Mouse (Mus musculus): ENCODE measurements around the gene Ank3.

GRCm38 (mm10) chr10:69654176-69654575 is 255.6 kb downstream of the Ank3 start:
- TF ChIP-seq CTCF (conservative IDR thresholded peaks at IDR 0.05; ENCODE audit: low read length) (no peak), POU5F1 (IDR thresholded peaks at IDR 0.05; ENCODE audit: borderline replicate concordance, low read length) (no peak), NANOG (IDR thresholded peaks at IDR 0.05; ENCODE audit: borderline replicate concordance, low read length) (no peak)

Data from E14TG2a.4 (cell line).